Mouse (Mus musculus) layer of hippocampus, adult 9-11 months (tissue): Measurements from ENCODE around the gene Sgsh.
"Not testable (repeated sequence)": the region's sequence is repeated elsewhere in the genome, so short reads cannot be mapped to it uniquely, and the experiment has no call there.

ENCODE experiments used
- DNase-seq: peaks from one replicate; pipeline ENCODE4 v3.0.0; 2022

Sgsh gene

GRCm38 (mm10) chr11:119355443-119356385, at the start of gene Sgsh, which contains the start of gene Slc26a11:
Sgsh (minus strand) TSS chr11:119355536.
Slc26a11 (plus strand) TSS chr11:119355557.
- DNase-seq: peak; percentile 69

- DNase-seq: no peak
These were observed 49.3 kb upstream of the Sgsh start for GRCm38 (mm10) chr11:119404627-119405026.

- DNase-seq: no peak
These were observed 47.3 kb upstream of the Sgsh start for GRCm38 (mm10) chr11:119402501-119403160.

GRCm38 (mm10) chr11:119396461-119396860, 41.1 kb upstream of the Sgsh start:
- no peak for DNase-seq

GRCm38 (mm10) chr11:119395931-119396330, 40.6 kb upstream of the Sgsh start:
- DNase-seq: no peak

GRCm38 (mm10) chr11:119395394-119395793, 40.1 kb upstream of the Sgsh start:
- DNase-seq: no peak

GRCm38 (mm10) chr11:119394210-119394609, 38.9 kb upstream of the Sgsh start:
- DNase-seq: no peak

- no peak for DNase-seq
These were observed 38.1 kb upstream of the Sgsh start for GRCm38 (mm10) chr11:119393483-119393804.

- DNase-seq: peak; percentile 25
These were observed 37.6 kb upstream of the Sgsh start, which contains the start of gene Rnf213 for GRCm38 (mm10) chr11:119392800-119393482. Rnf213 (plus strand) TSS chr11:119393100.

- DNase-seq: peak; percentile 29
These were observed 36.8 kb upstream of the Sgsh start for GRCm38 (mm10) chr11:119392001-119392614.

- no peak for DNase-seq
These were observed 36.2 kb upstream of the Sgsh start for GRCm38 (mm10) chr11:119391386-119392000.

GRCm38 (mm10) chr11:119390271-119391231, 35.2 kb upstream of the Sgsh start:
- peak; percentile 52 for DNase-seq

- peak; percentile 37 for DNase-seq
These were observed 34.5 kb upstream of the Sgsh start for GRCm38 (mm10) chr11:119389851-119390270.

- DNase-seq: not testable (repeated sequence)
These were observed 31.9 kb upstream of the Sgsh start for GRCm38 (mm10) chr11:119387273-119387672.

- no peak for DNase-seq
These were observed 31.0 kb upstream of the Sgsh start for GRCm38 (mm10) chr11:119386306-119386705.

- no peak for DNase-seq
These were observed 29.6 kb upstream of the Sgsh start for GRCm38 (mm10) chr11:119384904-119385303.

- DNase-seq: no peak
These were observed 27.1 kb upstream of the Sgsh start for GRCm38 (mm10) chr11:119382338-119382850.

- DNase-seq: no peak
These were observed 26.4 kb upstream of the Sgsh start for GRCm38 (mm10) chr11:119381631-119382337.

GRCm38 (mm10) chr11:119378551-119378950, 23.2 kb upstream of the Sgsh start:
- DNase-seq: no peak

GRCm38 (mm10) chr11:119377326-119377725, 22.0 kb upstream of the Sgsh start:
- DNase-seq: no peak
